Mouse (Mus musculus): ENCODE data around the gene Fam241a.

Fam241a gene

GRCm38 (mm10) chr3:127837972-127838644, 58.0 kb downstream of the Fam241a start:
- DNase-seq (ENCODE audit: extremely low read depth, low read depth, low spot score): no peak

GRCm38 (mm10) chr3:127837154-127837865, 58.8 kb downstream of the Fam241a start, which contains the start of gene Ap1ar:
Gene Ap1ar, minus strand, starts transcription at chr3:127837523.
- no peak for DNase-seq (ENCODE audit: extremely low read depth, low read depth, low spot score)

GRCm38 (mm10) chr3:127836798-127837153, 59.3 kb downstream of the Fam241a start:
- DNase-seq (ENCODE audit: extremely low read depth, low read depth, low spot score): no peak

DNA sequence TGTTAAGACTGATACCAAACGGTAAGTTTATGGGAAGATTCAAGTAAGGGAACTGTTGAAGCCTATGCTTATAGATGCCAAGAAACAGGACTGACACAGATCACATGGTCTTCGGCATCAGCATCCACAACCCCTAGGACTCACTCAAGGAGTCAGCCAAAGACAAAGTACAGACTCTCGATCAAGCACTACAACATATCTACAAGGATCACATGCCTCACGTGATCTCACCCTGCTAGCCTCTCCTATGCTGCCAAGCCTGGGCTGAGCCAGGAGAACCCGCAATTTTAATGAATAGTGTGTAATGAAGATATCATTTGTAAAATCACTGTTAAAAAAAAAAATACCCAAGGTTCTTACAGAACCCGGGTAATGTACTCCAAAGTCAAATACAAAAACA, 60.5 kb downstream of the Fam241a start:
- DNase-seq (ENCODE audit: extremely low read depth, low read depth, low spot score): no peak

GRCm38 (mm10) chr3:127834040-127834439, 62.1 kb downstream of the Fam241a start:
- no peak for DNase-seq (ENCODE audit: extremely low read depth, low read depth, low spot score)

GRCm38 (mm10) chr3:127831079-127831478, 65.0 kb downstream of the Fam241a start:
- DNase-seq (ENCODE audit: extremely low read depth, low read depth, low spot score): no peak

DNA sequence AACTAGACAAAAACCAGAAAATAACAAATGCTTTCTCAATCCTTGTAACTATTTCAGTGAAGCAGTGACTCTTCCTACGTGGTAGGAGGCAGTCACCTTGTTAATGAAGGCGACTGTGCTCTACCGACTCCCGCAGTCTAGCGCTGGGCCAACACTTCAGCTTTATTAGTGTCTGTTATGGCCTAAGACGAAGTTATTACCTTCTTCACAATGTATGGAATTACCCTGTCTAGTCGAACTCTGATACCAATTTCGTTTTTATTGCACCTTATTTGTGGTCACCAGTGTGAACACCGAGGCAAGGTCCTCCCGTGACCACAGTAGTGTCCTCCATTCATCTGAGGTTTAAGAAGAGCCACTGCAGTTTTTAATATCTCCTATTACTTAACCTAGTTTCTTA, 65.9 kb downstream of the Fam241a start:
- DNase-seq (ENCODE audit: extremely low read depth, low read depth, low spot score): no peak

GRCm38 (mm10) chr3:127827123-127827522, 69.0 kb downstream of the Fam241a start:
- DNase-seq (ENCODE audit: extremely low read depth, low read depth, low spot score): no peak

- no peak for DNase-seq (ENCODE audit: extremely low read depth, low read depth, low spot score)
These were observed 69.6 kb downstream of the Fam241a start for GRCm38 (mm10) chr3:127826503-127826902.

DNA sequence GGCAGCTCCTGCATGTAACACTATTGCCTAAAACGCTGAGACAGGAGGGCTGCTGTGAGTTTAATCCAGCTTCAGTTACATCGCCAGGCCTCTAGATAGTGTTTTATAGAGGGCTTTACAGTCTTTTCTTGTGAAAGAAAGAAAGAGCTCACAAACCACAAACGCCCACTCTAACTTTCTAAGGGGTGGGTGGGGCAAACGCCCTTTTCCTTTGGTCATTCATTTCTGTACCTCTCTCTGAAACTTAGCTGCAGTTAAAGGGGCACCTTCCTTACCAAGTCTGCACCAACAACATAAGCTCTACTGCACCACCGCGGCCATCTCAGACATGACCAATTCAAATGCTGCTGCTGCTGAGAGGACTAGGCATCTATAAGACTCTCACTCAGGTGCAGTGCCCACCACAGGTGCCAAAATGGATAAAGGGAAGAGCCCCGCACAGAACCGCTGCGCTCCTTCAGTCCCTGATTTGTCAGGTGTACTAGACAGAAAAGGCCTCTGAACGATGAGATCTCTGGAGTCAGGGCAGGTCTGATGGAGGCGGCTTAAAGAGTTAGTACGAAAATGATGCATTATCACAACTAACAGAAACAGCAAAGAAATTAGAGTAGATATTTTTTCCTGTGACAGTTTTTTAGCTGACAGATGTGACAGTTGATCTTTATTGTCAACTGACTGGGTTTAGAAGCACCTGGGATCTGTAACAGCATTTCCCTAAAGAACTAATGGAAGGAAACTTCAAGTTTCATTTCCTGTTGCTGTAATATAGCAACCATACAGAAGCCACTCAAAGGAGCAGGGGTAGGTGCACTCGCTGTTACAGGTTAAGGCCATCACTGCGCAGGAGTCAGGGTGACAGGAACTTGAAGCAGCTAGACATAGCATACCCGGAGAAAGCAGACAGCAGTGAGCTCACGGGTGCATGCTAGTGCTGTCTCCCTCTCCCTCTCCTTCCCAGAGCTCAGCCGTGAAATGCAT, 71.9 kb downstream of the Fam241a start:
- no peak for DNase-seq (ENCODE audit: extremely low read depth, low read depth, low spot score)

DNA sequence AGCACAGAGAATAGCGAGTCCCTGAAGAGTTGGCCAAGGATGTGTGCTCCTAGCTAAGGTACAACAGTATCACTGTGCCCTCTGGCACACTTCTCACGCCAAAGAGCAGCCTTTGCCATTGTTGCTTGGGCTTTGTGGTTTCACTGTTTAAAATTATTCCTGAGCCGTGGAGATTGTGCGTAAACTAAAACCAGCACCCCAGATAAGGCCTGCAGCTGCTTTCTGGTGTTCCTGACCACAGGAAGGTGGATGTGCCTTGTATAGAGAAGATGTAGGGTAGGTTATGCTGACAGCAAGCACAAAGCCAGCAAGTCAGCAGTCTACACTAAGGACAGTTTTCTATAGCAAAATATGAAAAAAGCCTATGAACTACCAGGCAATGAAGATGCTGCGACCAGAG, 74.9 kb downstream of the Fam241a start:
- no peak for DNase-seq (ENCODE audit: extremely low read depth, low read depth, low spot score)

DNA sequence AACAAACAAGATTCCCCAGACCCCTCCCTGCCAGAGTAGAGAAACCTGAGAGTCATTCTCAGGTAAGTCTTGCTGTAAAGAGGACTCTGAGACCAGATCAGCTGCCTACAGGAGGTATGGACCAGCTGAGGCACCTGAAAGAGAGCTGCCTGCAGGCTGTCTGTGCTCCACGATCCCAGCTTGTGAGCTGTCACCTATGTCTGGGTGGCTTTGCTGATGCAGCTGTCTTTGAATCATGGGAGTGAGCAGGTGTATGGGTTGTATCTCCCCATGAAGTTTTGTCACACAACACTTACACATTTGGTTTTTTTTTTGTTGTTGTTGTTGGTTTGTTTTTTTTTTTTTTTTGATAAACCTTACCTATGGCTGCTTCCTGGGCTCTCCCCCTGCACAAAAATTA, 75.7 kb downstream of the Fam241a start:
- DNase-seq (ENCODE audit: extremely low read depth, low read depth, low spot score): no peak

All from fat pad, adult 2 months (tissue).